Mouse (Mus musculus) CH12.LX (cell line): ENCODE results near the gene Il10ra. TPM values are rescaled to one million over a fixed set of nuclear protein-coding genes. Genes with fewer than 3 reads are reported as not detected.

Experiments used
- DNase-seq: peaks from one replicate; pipeline ENCODE4 v3.0.0-alpha.2; 2013; ENCODE audit errors: extremely low read depth
- H3K27ac ChIP-seq: 2 replicates; pipeline ENCODE4 v1.5.1; 2012; ENCODE audit warnings: low read depth, mild to moderate bottlenecking, control low read depth, moderate library complexity; ENCODE audit not compliant: insufficient read depth
- H3K27me3 ChIP-seq: replicated peaks from 2 replicates; pipeline ENCODE3; 2012; ENCODE audit warnings: inconsistent platforms
- H3K36me3 ChIP-seq, 2 experiments: replicated peaks in 1 of 2; 2 replicates each; pipeline versions ENCODE3 to v1.6.1; 2012; ENCODE audit warnings: inconsistent platforms in 1 of 2, low read length in 1 of 2, mild to moderate bottlenecking in 1 of 2, mixed read lengths in 1 of 2, moderate library complexity in 1 of 2; ENCODE audit not compliant: control insufficient read depth in 1 of 2, insufficient read depth in 1 of 2
- H3K4me1 ChIP-seq, 2 experiments: 2 replicates each; pipeline ENCODE4 v1.6.1; 2012; ENCODE audit warnings: inconsistent platforms in 1 of 2, moderate library complexity in 1 of 2; ENCODE audit not compliant: insufficient read depth in 2 of 2, control insufficient read depth in 1 of 2
- H3K4me2 ChIP-seq: 2 replicates; pipeline ENCODE4 v1.6.1; 2012; ENCODE audit warnings: low read depth, mild to moderate bottlenecking, control low read depth; ENCODE audit not compliant: poor library complexity, insufficient read depth, severe bottlenecking
- H3K4me3 ChIP-seq, 3 experiments: fragments of 150-350 bp in 1 of 3; sonication (generic) in 1 of 3; replicated peaks in 1 of 3; 2 replicates each; pipeline versions ENCODE3 to v1.5.1; 2011 to 2012; ENCODE audit warnings: low read depth in 2 of 3, low read length in 2 of 3, mild to moderate bottlenecking in 2 of 3, moderate library complexity in 2 of 3, control low read depth in 1 of 3, improper control_type of control experiment in 1 of 3, inconsistent platforms in 1 of 3, mixed read lengths in 1 of 3; ENCODE audit not compliant: poor library complexity in 1 of 3
- H3K79me2 ChIP-seq: replicated peaks from 2 replicates; pipeline ENCODE4 v1.6.1; 2012; ENCODE audit warnings: mild to moderate bottlenecking, moderate library complexity; ENCODE audit not compliant: control insufficient read depth, poor library complexity, insufficient read depth, severe bottlenecking; ENCODE audit errors: extremely low read depth
- H3K9ac ChIP-seq: 2 replicates; pipeline ENCODE4 v1.6.1; 2012; ENCODE audit warnings: low read depth, mild to moderate bottlenecking, control low read depth, moderate library complexity; ENCODE audit not compliant: insufficient read depth
- H3K9me3 ChIP-seq: replicated peaks from 2 replicates; pipeline ENCODE3; 2012; ENCODE audit warnings: low read length, inconsistent platforms, mixed read lengths
- BHLHE40 ChIP-seq: IDR thresholded peaks from 2 replicates; pipeline ENCODE4 v1.6.1; 2011; ENCODE audit warnings: mild to moderate bottlenecking, low read depth, low read length, improper control_type of control experiment
- CHD1 ChIP-seq: IDR thresholded peaks from 2 replicates; pipeline ENCODE4 v1.6.1; 2012; ENCODE audit warnings: low read depth, low read length, improper control_type of control experiment, inconsistent platforms
- ELF1 ChIP-seq: IDR thresholded peaks from 2 replicates; pipeline ENCODE4 v1.6.1; 2014; ENCODE audit warnings: low read depth, mild to moderate bottlenecking, inconsistent platforms, low read length, improper control_type of control experiment
- EP300 ChIP-seq: IDR thresholded peaks from 2 replicates; pipeline ENCODE4 v1.6.1; 2011; ENCODE audit warnings: low read length, improper control_type of control experiment
- ETS1 ChIP-seq: conservative IDR thresholded peaks from 2 replicates; pipeline ENCODE4 v1.6.1; 2012; ENCODE audit warnings: low read depth, mild to moderate bottlenecking, inconsistent platforms, low read length, improper control_type of control experiment, moderate library complexity
- JUN ChIP-seq: IDR thresholded peaks from 2 replicates; pipeline ENCODE4 v1.6.1; 2011; ENCODE audit warnings: low read depth, mild to moderate bottlenecking, low read length, improper control_type of control experiment, moderate library complexity; ENCODE audit not compliant: insufficient read depth
- MAX ChIP-seq: IDR thresholded peaks from 2 replicates; pipeline ENCODE4 v1.6.1; 2011; ENCODE audit warnings: low read length, improper control_type of control experiment
- MEF2A ChIP-seq: IDR thresholded peaks from 2 replicates; pipeline ENCODE4 v1.6.1; 2014; ENCODE audit warnings: low read depth, mild to moderate bottlenecking, inconsistent platforms, low read length, improper control_type of control experiment, borderline replicate concordance
- NELFE ChIP-seq: IDR thresholded peaks from 2 replicates; pipeline ENCODE4 v1.6.1; 2011; ENCODE audit warnings: low read depth, low read length, improper control_type of control experiment
- PAX5 ChIP-seq: IDR thresholded peaks from 2 replicates; pipeline ENCODE4 v1.6.1; 2012; ENCODE audit warnings: low read length, inconsistent platforms, mixed read lengths
- POLR2AphosphoS2 ChIP-seq: IDR thresholded peaks from 2 replicates; pipeline ENCODE4 v1.6.1; 2011; ENCODE audit warnings: low read depth, low read length, improper control_type of control experiment
- RAD21 ChIP-seq: IDR thresholded peaks from 2 replicates; pipeline ENCODE4 v1.6.1; 2011; ENCODE audit warnings: low read depth, mild to moderate bottlenecking, low read length, improper control_type of control experiment, moderate library complexity
- RCOR1 ChIP-seq: conservative IDR thresholded peaks from 2 replicates; pipeline ENCODE4 v1.6.1; 2012; ENCODE audit warnings: low read depth, mild to moderate bottlenecking, inconsistent platforms, low read length, improper control_type of control experiment
- TBP ChIP-seq: conservative IDR thresholded peaks from 2 replicates; pipeline ENCODE4 v1.6.1; 2011; ENCODE audit warnings: low read depth, low read length, improper control_type of control experiment
- USF1 ChIP-seq: IDR thresholded peaks from 2 replicates; pipeline ENCODE4 v1.6.1; 2014; ENCODE audit warnings: low read depth, mild to moderate bottlenecking, inconsistent platforms, low read length, improper control_type of control experiment
- USF2 ChIP-seq: conservative IDR thresholded peaks from 2 replicates; pipeline ENCODE4 v1.6.1; 2011; ENCODE audit warnings: low read depth, low read length, improper control_type of control experiment
- ZC3H11A ChIP-seq: IDR thresholded peaks from 2 replicates; pipeline ENCODE4 v1.6.1; 2012; ENCODE audit warnings: low read depth, mild to moderate bottlenecking, inconsistent platforms, low read length, improper control_type of control experiment
- ZMIZ1 ChIP-seq: IDR thresholded peaks from 2 replicates; pipeline ENCODE4 v1.6.1; 2012; ENCODE audit warnings: low read depth, mild to moderate bottlenecking, inconsistent platforms, low read length, improper control_type of control experiment
- dilution Hi-C: fragments of 300-500 bp; cut with MboI; formaldehyde crosslinking; loops from 2 replicates; pipeline ENCODE4 v1.14.3; 2020; ENCODE audit warnings: low sequenced_read_pairs; ENCODE audit not compliant: extremely low pct_unique_long_range_greater_than_20kb, extremely low pct_ligation_motif_present
- in situ Hi-C: fragments of 300-500 bp; cut with MboI; formaldehyde crosslinking; loops from 3 replicates; pipeline ENCODE4 v1.14.3; 2019; ENCODE audit warnings: low sequenced_read_pairs, low pct_ligation_motif_present, low pct_unique_long_range_greater_than_20kb, mixed read lengths
- polyA plus RNA-seq: library from polyadenylated mRNA; unstranded; fragments of >175 nt; gene quantifications from 2 replicates; pipeline ENCODE4 v1.2.1, GENCODE M21; 2012; ENCODE audit warnings: low read depth; ENCODE audit not compliant: insufficient read length
- total RNA-seq, 2 experiments: library from RNA; depleted of rRNA; stranded (reverse); fragments of 300-350 nt in 1 of 2; fragments of >200 nt in 1 of 2; gene quantifications; 2 replicates each; pipeline ENCODE4 v1.2.3; 2012 to 2014

Il10ra gene
- total and polyA plus RNA-seq, 3 experiments: 3.1 to 5.1 (median 3.9) TPM

GRCm38 (mm10) chr9:45255431-45255830 lies 13.5 kb downstream of the Il10ra start:
- dilution Hi-C loops (no loop called here), in situ Hi-C loops (no loop called here)
- no peak for DNase-seq
- Histone ChIP-seq H3K36me3 (peaks cover 34 to 61% of the 10 kb centered on the region in 2 experiments), H3K4me1 (peaks cover 12 to 57% of the 10 kb centered on the region in 2 experiments), H3K4me2 (no peak overlapping the region), H3K79me2 (no peaks in the 10 kb centered on the region), H3K27me3 (no peaks in the 10 kb centered on the region), H3K9me3 (no peaks in the 10 kb centered on the region), H3K9ac (no peak overlapping the region), H3K4me3 (no peak overlapping the region), H3K27ac (no peak overlapping the region)
- TF ChIP-seq POLR2AphosphoS2 (no peak), ELF1 (no peak), JUN (no peak), MEF2A (no peak), EP300 (no peak), USF1 (no peak), ZMIZ1 (no peak), CHD1 (no peak), ETS1 (no peak), BHLHE40 (no peak), MAX (no peak)

- Histone ChIP-seq H3K27ac (no peak overlapping the region), H3K4me3 (no peak overlapping the region), H3K9me3 (no peaks in the 10 kb centered on the region), H3K79me2 (no peaks in the 10 kb centered on the region), H3K36me3 (peaks cover 28 to 53% of the 10 kb centered on the region in 2 experiments), H3K4me2 (no peak overlapping the region), H3K4me1 (peaks cover 19 to 65% of the 10 kb centered on the region in 2 experiments), H3K9ac (no peak overlapping the region), H3K27me3 (no peaks in the 10 kb centered on the region)
- no peak for DNase-seq
- dilution Hi-C loops (no loop called here), in situ Hi-C loops (no loop called here)
- TF ChIP-seq ETS1 (no peak), BHLHE40 (no peak), TBP (no peak), ELF1 (no peak), MEF2A (no peak), MAX (no peak), PAX5 (no peak), USF1 (no peak), NELFE (no peak), USF2 (no peak), RCOR1 (no peak), ZC3H11A (no peak), RAD21 (no peak)
Observed at GRCm38 (mm10) chr9:45254605-45255004, 14.3 kb downstream of the Il10ra start.
